Mouse (Mus musculus): Measurements from ENCODE around the gene Gstm6. TPM values are rescaled to one million over a fixed set of nuclear protein-coding genes. Genes with fewer than 3 reads are reported as not detected.
"Not testable (repeated sequence)": the region's sequence is repeated elsewhere in the genome, so short reads cannot be mapped to it uniquely, and the experiment has no call there.

Gene Gstm6
- polyA plus RNA-seq, 1 experiment from 2014 or later = 10.6 TPM

DNA sequence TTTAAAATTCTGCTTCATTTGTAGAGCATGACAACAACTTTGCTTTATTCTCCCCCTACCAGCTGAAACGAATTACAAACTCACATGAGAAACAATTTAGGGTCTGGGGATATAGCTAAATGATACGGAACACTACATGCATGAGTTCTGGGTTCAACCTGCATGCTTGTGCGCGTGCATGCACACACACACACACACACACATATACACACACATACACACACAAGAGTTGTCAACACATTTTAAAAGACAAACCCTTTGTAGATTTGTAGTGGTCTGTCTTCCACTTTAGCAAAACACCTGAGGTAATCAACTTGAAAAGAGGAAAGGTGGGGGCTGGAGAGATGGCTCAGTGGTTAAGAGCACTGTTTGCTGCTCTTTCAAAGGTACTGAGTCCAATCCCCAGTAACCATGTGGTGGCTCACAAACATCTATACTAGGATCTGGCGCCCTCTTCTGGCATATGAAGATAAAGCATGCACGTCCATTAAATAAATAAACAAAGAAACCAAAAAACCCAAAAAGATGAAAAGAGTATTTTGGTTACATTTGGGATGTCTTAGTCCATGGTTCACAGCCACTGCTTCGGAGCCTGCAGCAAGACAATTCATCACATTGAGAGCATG, 25.7 kb downstream of the Gstm6 start:
- 59% methylated on average over 7 of the region's 7 CpGs for WGBS
- Histone ChIP-seq H3K9me3 (ENCODE audit: control insufficient read depth, low read length) (no peaks in the 10 kb centered on the region), H3K4me3 (ENCODE audit: low read length) (no peak overlapping the region), H3K4me1 (ENCODE audit: control insufficient read depth, insufficient read depth, low read depth, low read length) (no peaks in the 10 kb centered on the region), H3K4me2 (ENCODE audit: low read length) (no peak overlapping the region), H3K27me3 (replicated peaks; ENCODE audit: control insufficient read depth, insufficient read depth, low read length) (no peaks in the 10 kb centered on the region), H3K27ac (ENCODE audit: low read depth, low read length) (no peak overlapping the region), H3K9ac (ENCODE audit: low read depth, low read length) (no peak overlapping the region), H3K36me3 (ENCODE audit: control insufficient read depth, insufficient read depth, low read length) (no peaks in the 10 kb centered on the region)
- peak; percentile 76 for ATAC-seq

DNA sequence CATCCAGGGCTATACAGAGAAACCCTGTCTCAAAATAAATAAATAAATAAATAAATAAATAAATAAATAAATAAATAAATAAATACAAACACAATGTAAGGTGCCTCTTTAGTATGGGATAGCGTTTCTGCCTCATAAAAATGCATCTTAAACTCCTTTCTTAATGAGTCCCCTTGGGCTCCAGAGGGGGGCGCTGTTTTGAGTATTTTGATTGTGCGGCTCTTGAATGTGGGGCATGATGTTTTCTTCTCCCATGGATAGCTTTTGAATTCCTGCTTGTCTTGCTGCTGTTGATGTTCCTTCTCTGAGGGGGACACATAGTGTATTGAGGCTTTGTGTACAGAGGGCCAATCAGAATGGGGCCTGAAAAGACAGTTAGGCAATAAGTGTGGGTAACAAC, 26.5 kb downstream of the Gstm6 start:
- no peak overlapping the region for H3K4me2 ChIP-seq (ENCODE audit: low read length)
- no peaks in the 10 kb centered on the region for H3K27me3 ChIP-seq (replicated peaks; ENCODE audit: control insufficient read depth, insufficient read depth, low read length)
- H3K9me3 ChIP-seq (ENCODE audit: control insufficient read depth, low read length) = no peaks in the 10 kb centered on the region
- no peaks in the 10 kb centered on the region for H3K36me3 ChIP-seq (ENCODE audit: control insufficient read depth, insufficient read depth, low read length)
- no peak for ATAC-seq
- no peak overlapping the region for H3K9ac ChIP-seq (ENCODE audit: low read depth, low read length)
- H3K4me1 ChIP-seq (ENCODE audit: control insufficient read depth, insufficient read depth, low read depth, low read length) = no peaks in the 10 kb centered on the region
- no peak overlapping the region for H3K4me3 ChIP-seq (ENCODE audit: low read length)
- H3K27ac ChIP-seq (ENCODE audit: low read depth, low read length) = no peak overlapping the region
- 82% methylated on average over 3 of the region's 3 CpGs for WGBS

DNA sequence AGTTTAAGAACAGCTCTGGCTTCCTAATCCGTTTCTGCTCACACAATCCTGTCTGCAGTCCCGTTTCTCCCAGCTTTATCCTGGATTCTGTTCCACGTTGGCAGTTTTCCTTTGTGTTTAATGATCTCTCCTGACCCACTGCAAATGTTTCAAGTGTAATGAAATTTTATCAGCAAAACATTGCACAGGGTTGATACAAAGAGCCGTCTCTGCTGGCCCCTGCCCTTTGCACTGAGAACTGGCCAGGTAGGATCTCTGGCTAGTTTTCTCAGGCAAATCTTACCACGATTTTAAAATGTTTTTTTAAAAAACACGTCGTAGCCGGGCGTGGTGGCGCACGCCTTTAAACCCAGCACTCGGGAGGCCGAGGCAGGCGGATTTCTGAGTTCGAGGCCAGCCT, 26.9 kb downstream of the Gstm6 start:
- no peak for ATAC-seq
- Histone ChIP-seq H3K4me2 (ENCODE audit: low read length) (no peak overlapping the region), H3K27me3 (replicated peaks; ENCODE audit: control insufficient read depth, insufficient read depth, low read length) (no peaks in the 10 kb centered on the region), H3K27ac (ENCODE audit: low read depth, low read length) (no peak overlapping the region), H3K9ac (ENCODE audit: low read depth, low read length) (no peak overlapping the region), H3K9me3 (ENCODE audit: control insufficient read depth, low read length) (no peaks in the 10 kb centered on the region), H3K36me3 (ENCODE audit: control insufficient read depth, insufficient read depth, low read length) (no peaks in the 10 kb centered on the region), H3K4me3 (ENCODE audit: low read length) (no peak overlapping the region), H3K4me1 (ENCODE audit: control insufficient read depth, insufficient read depth, low read depth, low read length) (no peaks in the 10 kb centered on the region)
- WGBS = 81% methylated on average over 15 of the region's 15 CpGs

DNA sequence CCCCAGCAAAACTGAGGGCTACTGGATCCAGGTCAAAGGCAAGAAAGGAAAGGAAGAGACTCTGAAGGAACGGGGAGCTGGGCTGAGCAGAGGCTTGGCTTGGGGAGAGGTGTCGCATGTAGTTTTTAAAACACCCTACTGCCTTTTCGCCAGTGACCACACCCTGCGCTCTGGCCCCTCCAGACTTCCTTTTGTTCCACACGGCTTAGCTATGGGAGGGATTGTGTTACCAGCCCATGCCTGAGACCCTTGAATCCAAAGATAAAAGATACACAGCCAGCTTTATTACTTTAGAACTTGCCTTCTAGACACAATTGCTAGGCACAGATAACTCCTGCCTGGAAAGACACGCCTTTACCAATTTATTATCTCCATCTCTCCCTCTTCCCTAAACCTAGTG, 37.6 kb downstream of the Gstm6 start:
- Histone ChIP-seq H3K4me2 (ENCODE audit: low read length) (no peak overlapping the region), H3K27ac (ENCODE audit: low read depth, low read length) (no peak overlapping the region), H3K4me3 (ENCODE audit: low read length) (no peak overlapping the region), H3K9me3 (ENCODE audit: control insufficient read depth, low read length) (no peaks in the 10 kb centered on the region), H3K9ac (ENCODE audit: low read depth, low read length) (no peak overlapping the region), H3K4me1 (ENCODE audit: control insufficient read depth, insufficient read depth, low read depth, low read length) (no peaks in the 10 kb centered on the region), H3K36me3 (ENCODE audit: control insufficient read depth, insufficient read depth, low read length) (no peaks in the 10 kb centered on the region), H3K27me3 (replicated peaks; ENCODE audit: control insufficient read depth, insufficient read depth, low read length) (no peaks in the 10 kb centered on the region)
- WGBS = 77% methylated on average over 6 of the region's 6 CpGs
- no peak for ATAC-seq

DNA sequence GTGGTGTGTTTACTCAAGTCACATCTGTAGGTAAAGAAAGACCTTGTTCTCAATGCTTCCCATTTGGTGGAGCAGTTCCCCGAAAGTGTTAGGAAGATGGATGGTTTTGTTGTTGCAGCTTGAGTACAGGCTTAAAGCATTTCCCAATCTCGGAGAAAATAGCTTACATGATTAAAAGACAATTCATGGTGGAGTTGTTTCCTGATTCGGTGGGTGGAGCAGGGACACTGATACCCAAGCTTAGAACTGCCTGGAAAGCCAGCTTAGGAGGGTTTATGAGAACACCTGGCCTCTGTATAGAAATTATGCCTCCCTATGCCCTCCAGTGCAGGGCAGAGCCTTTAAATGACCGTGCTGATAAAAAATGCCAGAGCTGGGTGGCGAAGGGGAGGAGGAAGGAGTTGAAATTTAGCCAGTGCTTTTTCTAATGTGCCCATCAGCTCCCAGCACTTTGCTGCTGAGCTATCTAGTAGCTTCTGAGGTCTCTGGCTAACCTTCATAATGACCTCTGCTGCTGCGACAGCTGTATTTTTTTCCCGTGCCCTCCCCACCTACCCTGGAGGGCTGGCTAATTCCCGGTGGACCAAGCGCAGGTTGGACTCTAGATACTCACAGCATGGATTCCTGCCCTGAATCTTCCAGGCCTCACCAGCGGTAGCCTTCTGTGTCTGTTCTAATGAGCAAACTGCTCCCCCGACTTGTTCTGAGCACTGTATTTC, 42.4 kb downstream of the Gstm6 start:
- Histone ChIP-seq H3K36me3 (ENCODE audit: control insufficient read depth, insufficient read depth, low read length) (peaks cover 6% of the 10 kb centered on the region), H3K27me3 (replicated peaks; ENCODE audit: control insufficient read depth, insufficient read depth, low read length) (no peaks in the 10 kb centered on the region), H3K4me2 (ENCODE audit: low read length) (no peak overlapping the region), H3K9me3 (ENCODE audit: control insufficient read depth, low read length) (no peaks in the 10 kb centered on the region), H3K27ac (ENCODE audit: low read depth, low read length) (no peak overlapping the region), H3K4me1 (ENCODE audit: control insufficient read depth, insufficient read depth, low read depth, low read length) (no peaks in the 10 kb centered on the region; the same call in 1 of the 2 replicates), H3K9ac (ENCODE audit: low read depth, low read length) (no peak overlapping the region), H3K4me3 (ENCODE audit: low read length) (no peak overlapping the region)
- WGBS = 62% methylated on average over 11 of the region's 11 CpGs
- ATAC-seq = no peak

DNA sequence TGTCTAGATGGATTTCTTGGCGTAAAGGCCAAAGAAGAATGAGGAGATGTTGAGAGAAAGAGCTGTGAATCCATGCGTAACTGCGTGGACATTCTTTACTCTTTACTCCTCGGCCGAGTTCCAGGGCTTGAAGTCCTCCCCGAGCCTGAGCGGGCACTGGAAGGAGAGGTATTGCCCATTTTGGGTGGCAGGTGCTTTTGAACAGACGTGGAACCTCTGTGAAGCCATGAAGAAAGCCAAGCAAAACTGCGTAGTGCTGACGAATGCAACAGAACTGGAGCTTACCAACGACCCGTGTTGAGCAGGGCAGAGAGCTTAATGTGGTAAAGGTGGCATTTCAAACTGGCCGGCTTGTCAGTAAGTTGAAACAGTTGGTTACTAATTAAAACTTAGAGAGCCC, 44.9 kb downstream of the Gstm6 start:
- Histone ChIP-seq H3K36me3 (ENCODE audit: control insufficient read depth, insufficient read depth, low read length) (peaks cover 6% of the 10 kb centered on the region), H3K9ac (ENCODE audit: low read depth, low read length) (no peak overlapping the region), H3K27ac (ENCODE audit: low read depth, low read length) (no peak overlapping the region), H3K27me3 (replicated peaks; ENCODE audit: control insufficient read depth, insufficient read depth, low read length) (no peaks in the 10 kb centered on the region), H3K9me3 (ENCODE audit: control insufficient read depth, low read length) (no peaks in the 10 kb centered on the region), H3K4me2 (ENCODE audit: low read length) (no peak overlapping the region), H3K4me3 (ENCODE audit: low read length) (no peak overlapping the region), H3K4me1 (ENCODE audit: control insufficient read depth, insufficient read depth, low read depth, low read length) (peaks cover 3% of the 10 kb centered on the region; the same call in 1 of the 2 replicates)
- WGBS = 96% methylated on average over 13 of the region's 13 CpGs
- no peak for ATAC-seq

DNA sequence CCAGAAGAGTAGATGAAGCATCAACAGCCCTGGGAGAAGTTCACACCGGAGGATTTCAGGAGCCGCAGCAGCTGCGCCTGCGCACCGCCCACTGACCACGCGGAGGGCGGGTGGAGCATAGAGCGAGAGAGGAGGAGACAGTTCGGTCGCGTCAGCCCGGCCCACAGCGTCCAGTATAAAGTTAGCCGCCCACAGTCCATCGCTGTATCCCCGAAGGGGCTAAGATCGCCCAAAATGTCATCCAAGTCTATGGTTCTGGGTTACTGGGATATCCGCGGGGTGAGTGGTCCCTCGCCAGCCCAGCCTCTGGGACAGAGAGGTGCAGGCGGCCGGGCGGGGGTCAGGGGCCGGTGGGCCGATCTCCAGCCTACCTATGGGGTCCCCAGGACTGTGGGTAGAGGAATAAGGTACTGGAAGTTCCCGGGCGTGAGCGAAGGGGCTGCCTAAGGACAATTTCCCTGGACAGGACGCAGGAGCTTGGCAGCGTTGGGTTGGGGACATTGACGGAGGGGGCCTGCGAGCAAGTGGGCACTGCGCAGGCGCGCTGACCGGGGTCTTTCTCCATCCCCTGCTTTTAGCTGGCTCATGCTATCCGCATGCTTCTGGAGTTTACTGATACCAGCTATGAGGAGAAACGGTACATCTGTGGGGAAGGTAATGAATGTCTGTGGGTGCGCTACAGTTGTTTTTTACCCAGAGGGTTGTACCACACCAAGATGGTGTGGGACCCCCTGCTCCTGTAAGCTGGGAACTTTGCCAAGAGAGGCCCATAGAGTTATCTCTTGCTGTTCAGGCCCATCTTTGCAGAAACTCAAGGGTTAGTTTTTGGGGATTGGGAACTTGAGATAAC, 47.6 kb downstream of the Gstm6 start, which contains the start of gene Gstm5:
Gene Gstm5, plus strand, starts transcription at position 102 of the 850 bp plus-strand sequence.
- H3K27ac ChIP-seq (ENCODE audit: low read depth, low read length) = peak within 1 kb of the TSS; percentile 81
- no peaks in the 10 kb centered on the region for H3K27me3 ChIP-seq (replicated peaks; ENCODE audit: control insufficient read depth, insufficient read depth, low read length)
- H3K9ac ChIP-seq (ENCODE audit: low read depth, low read length) = peak within 1 kb of the TSS; percentile 83
- H3K4me2 ChIP-seq (ENCODE audit: low read length) = peak within 1 kb of the TSS; percentile 74
- peak within 1 kb of the TSS; percentile 73 for H3K4me3 ChIP-seq (ENCODE audit: low read length)
- 7% methylated on average over 40 of the region's 40 CpGs for WGBS
- H3K36me3 ChIP-seq (ENCODE audit: control insufficient read depth, insufficient read depth, low read length) = peaks cover 6% of the 10 kb centered on the region
- no peaks in the 10 kb centered on the region for H3K9me3 ChIP-seq (ENCODE audit: control insufficient read depth, low read length)
- peak; percentile 97 for ATAC-seq
- peaks cover 3% of the 10 kb centered on the region; the same call in 1 of the 2 replicates for H3K4me1 ChIP-seq (ENCODE audit: control insufficient read depth, insufficient read depth, low read depth, low read length)

DNA sequence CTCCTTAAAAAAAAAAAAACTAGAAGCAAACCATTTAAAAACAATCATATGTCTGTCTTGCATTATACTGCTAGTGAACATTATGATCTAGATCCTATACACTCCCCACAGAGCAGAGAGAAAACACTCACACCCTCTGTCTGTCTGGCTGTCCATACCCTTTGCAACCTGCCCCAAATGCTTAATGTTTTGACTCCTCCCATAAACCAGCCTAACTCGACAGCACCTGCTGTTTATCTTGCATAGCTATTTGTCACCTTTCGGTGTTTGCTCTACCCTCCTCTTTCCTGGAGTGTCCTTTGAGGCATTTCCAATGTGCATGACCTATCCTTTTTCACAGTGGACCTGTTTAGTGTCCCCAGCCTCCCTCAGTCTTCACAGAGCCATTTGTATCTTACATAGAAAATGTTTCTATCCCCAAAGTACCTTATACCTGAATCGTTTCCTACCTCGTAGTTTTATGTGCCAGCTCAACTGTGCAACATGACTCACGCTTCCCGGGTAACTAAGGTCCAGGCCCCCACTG, 48.3 kb downstream of the Gstm6 start:
- 11% methylated on average over 6 of the region's 6 CpGs for WGBS
- no peaks in the 10 kb centered on the region for H3K9me3 ChIP-seq (ENCODE audit: control insufficient read depth, low read length)
- peak; percentile 48 for ATAC-seq
- peaks cover 3% of the 10 kb centered on the region; the same call in 1 of the 2 replicates for H3K4me1 ChIP-seq (ENCODE audit: control insufficient read depth, insufficient read depth, low read depth, low read length)
- H3K36me3 ChIP-seq (ENCODE audit: control insufficient read depth, insufficient read depth, low read length) = peaks cover 6% of the 10 kb centered on the region
- peak overlapping the region; percentile 81 for H3K27ac ChIP-seq (ENCODE audit: low read depth, low read length)
- H3K9ac ChIP-seq (ENCODE audit: low read depth, low read length) = peak overlapping the region; percentile 83
- peak overlapping the region; percentile 73 for H3K4me3 ChIP-seq (ENCODE audit: low read length)
- H3K27me3 ChIP-seq (replicated peaks; ENCODE audit: control insufficient read depth, insufficient read depth, low read length) = no peaks in the 10 kb centered on the region
- H3K4me2 ChIP-seq (ENCODE audit: low read length) = peak overlapping the region; percentile 74

DNA sequence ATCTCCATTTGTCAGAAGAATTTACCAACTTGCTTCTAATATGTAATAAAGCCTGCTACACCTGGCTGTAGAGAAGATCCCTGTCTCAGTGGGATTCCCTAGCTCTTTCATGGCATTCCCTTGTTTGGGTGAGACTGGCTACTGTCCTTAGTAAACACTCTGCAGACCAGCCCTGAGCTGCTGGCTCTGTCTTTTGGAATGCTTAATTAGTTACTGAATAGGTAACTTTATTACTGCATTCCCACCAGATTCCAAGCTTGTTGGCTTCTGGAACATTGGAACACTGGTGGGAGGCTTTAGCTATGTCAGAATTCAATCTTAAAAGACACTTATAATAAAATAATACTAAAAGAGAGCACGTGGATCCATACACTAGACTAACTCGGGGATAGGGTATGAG, 54.3 kb downstream of the Gstm6 start:
- not testable (repeated sequence) for H3K9me3 ChIP-seq (ENCODE audit: control insufficient read depth, low read length); ATAC-seq; H3K27ac ChIP-seq (ENCODE audit: low read depth, low read length); H3K4me1 ChIP-seq (ENCODE audit: control insufficient read depth, insufficient read depth, low read depth, low read length); H3K27me3 ChIP-seq (replicated peaks; ENCODE audit: control insufficient read depth, insufficient read depth, low read length); H3K36me3 ChIP-seq (ENCODE audit: control insufficient read depth, insufficient read depth, low read length); H3K9ac ChIP-seq (ENCODE audit: low read depth, low read length); H3K4me3 ChIP-seq (ENCODE audit: low read length); H3K4me2 ChIP-seq (ENCODE audit: low read length)
- WGBS = 65% methylated on average over 2 of the region's 2 CpGs
